Mouse (Mus musculus): Measurements from ENCODE around the gene Slc25a18.

GRCm38 (mm10) chr6:120776286-120776685 is 2.9 kb downstream of the Slc25a18 start:
- no peak for TF ChIP-seq EP300 (IDR thresholded peaks at IDR 0.05; ENCODE audit: low read depth)
- TF ChIP-seq CTCF (IDR thresholded peaks at IDR 0.05; ENCODE audit: low read depth), result no peak
